Mouse (Mus musculus) central nervous system, embryonic 18 days (tissue): ENCODE data around the gene Dhrs1. TPM values are rescaled to one million over a fixed set of nuclear protein-coding genes. Genes with fewer than 3 reads are reported as not detected.

Experiments used
- polyA plus RNA-seq: library from polyadenylated mRNA; depleted of rRNA; stranded (reverse); fragments of >200 nt; gene quantifications from 2 replicates; pipeline ENCODE4 v1.2.3, GENCODE M21; 2012; rRNA removed

Gene Dhrs1
- polyA plus RNA-seq: 87.8 and 91.7 TPM in 2 replicates

GRCm38 (mm10) chr14:55745180-55745860, at the start of gene Dhrs1, which contains the start of gene Nop9:
Gene Dhrs1, minus strand, starts transcription at chr14:55745690.
Gene Nop9, plus strand, starts transcription at chr14:55745693.

DNA sequence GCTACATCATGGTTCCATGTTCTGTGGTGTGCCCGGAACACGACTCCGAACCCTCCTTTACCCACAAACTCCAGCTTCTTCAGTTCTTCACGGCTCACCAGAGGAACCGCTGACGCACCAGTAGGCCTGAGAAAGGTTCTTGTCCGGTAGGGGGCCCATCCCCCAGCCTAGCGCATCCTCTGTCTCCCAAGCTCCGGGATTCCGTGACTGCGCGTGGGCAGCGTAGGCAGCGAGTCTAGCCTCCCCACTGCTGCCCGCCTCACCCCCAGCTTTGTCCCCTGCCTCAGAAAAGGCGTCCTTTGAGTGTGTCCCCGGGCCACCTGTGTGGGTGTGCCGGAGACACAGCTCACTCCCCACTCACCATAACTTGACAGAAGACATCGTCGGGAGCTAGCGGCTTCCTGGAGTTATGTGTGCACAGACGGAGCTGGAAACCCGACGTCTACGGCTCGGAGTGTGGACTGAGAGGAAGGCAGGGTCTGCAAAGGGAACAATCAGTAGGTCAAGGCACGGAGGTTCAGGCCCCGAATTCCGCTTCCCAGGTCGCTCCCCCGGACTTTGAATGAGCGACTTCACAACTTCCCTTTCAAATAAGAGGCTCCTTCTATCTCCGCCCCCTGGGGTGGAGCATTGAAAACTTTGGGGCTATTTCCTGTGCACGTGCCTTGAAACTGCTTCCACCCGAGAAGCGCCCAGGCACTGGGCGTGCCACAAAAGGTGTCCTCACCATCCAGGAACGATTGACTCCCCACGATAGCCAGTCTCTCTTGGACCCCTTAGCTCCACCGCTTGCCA, 43.0 kb upstream of the Dhrs1 start, which contains the start of gene Ripk3:
Ripk3 (minus strand) TSS at position 610 of the 795 bp plus-strand sequence.

DNA sequence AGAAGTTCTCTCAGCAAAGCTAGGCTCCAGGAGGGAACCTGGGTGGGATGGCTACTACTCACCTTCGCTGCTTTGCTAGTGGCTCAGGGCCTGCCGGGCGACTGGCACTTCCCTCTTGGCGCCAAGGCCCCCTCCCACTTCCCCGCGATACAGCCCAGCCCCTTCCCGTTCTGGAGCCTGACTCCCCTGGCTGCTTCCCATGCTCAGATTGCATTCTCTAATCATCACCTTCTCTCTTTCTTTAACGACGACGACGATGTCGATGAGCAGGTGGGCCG, 38.4 kb upstream of the Dhrs1 start, which contains the start of gene Adcy4:
Adcy4 (minus strand) TSS at position 138 of the 278 bp plus-strand sequence.

DNA sequence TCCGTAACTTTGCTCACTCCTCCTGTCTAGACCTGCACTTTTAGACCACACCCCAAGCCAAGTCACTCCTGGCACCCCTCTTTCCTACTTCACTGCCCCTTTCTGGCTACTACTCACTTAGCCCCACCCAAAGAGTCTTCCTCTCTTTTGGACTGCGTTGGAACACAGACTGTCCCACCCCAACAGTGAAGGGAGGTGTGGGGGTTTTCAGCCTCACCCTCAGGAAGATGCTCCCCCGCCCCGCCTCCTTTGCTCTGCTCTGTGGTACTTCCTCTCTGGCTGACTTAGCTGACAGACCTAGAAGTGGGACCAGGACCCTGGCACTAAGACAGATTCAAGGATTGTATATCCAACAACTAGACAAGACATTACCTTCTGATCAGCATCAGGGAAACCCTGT, 20.2 kb upstream of the Dhrs1 start, which contains the start of gene Ltb4r1:
Ltb4r1 (plus strand) TSS at position 267 of the 400 bp plus-strand sequence.

DNA sequence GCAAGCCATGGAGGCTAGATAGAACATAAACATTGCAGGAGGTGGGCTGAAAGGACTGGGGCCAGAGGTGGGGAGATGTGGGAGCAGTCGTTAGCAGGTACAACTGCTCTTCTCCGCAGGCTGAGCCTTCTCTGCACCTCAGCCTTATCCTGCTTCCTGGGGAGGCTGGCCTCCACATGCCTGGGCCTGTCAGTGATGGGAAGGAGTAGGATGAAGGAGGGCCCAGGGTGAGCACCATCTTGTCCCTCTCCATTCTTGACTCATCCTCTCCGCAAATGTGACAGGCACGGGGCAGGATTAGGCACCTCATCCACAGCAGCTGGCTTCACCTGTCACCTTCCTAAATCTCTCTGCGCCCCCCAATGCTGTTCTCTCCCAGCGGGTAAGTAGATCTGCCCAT, 15.7 kb upstream of the Dhrs1 start, which contains the start of gene Ltb4r2:
Ltb4r2 (plus strand) TSS at position 266 of the 400 bp plus-strand sequence.

GRCm38 (mm10) chr14:55758363-55758784, 12.9 kb upstream of the Dhrs1 start, which contains the start of gene Cideb:
Gene Cideb, minus strand, starts transcription at chr14:55758458.

GRCm38 (mm10) chr14:55721700-55722437, 23.6 kb downstream of the Dhrs1 start, which contains the start of gene Rabggta:
Gene Rabggta, minus strand, starts transcription at chr14:55722263.

GRCm38 (mm10) chr14:55713729-55714122, 31.8 kb downstream of the Dhrs1 start, which contains the start of gene Tgm1:
Gene Tgm1, minus strand, starts transcription at chr14:55713926.

Other genes with a start within 250 kb of the Dhrs1 start
- gene Cpne6, start 235.2 kb downstream of the Dhrs1 start, polyA plus RNA-seq: 44.9 and 48.5 TPM in 2 replicates
- 0.96 and 1.5 TPM in 2 replicates for gene Nrl, start 220.7 kb downstream of the Dhrs1 start, polyA plus RNA-seq
- gene Pck2, start 205.4 kb downstream of the Dhrs1 start, polyA plus RNA-seq: 22.0 and 24.8 TPM in 2 replicates
- gene Dcaf11, start 185.7 kb downstream of the Dhrs1 start, polyA plus RNA-seq: 98.1 and 109 TPM in 2 replicates
- gene A730061H03Rik, start 185.3 kb downstream of the Dhrs1 start, polyA plus RNA-seq: 0.59 TPM in 1 of 2 replicates, not detected in the other
- 0.08 and 2.9 TPM in 2 replicates for gene Fitm1, start 170.1 kb downstream of the Dhrs1 start, polyA plus RNA-seq
- gene Psme1, start 167.6 kb downstream of the Dhrs1 start, polyA plus RNA-seq: 138 and 140 TPM in 2 replicates
- gene Emc9, start 160.4 kb downstream of the Dhrs1 start, polyA plus RNA-seq: 43.1 and 47.2 TPM in 2 replicates
- 76.9 and 77.8 TPM in 2 replicates for gene Psme2, start 154.6 kb downstream of the Dhrs1 start, polyA plus RNA-seq
- 21.9 and 24.7 TPM in 2 replicates for gene Rnf31, start 154.0 kb downstream of the Dhrs1 start, polyA plus RNA-seq
- 24.2 and 30.3 TPM in 2 replicates for gene Irf9, start 142.1 kb downstream of the Dhrs1 start, polyA plus RNA-seq
- 17.6 and 22.2 TPM in 2 replicates for gene Rec8, start 127.7 kb downstream of the Dhrs1 start, polyA plus RNA-seq
- gene Ipo4, start 109.7 kb downstream of the Dhrs1 start, polyA plus RNA-seq: 202 and 205 TPM in 2 replicates
- 5.1 TPM in 2 replicates for gene Gm49378, start 107.8 kb downstream of the Dhrs1 start, polyA plus RNA-seq
- gene Tm9sf1, start 101.9 kb downstream of the Dhrs1 start, polyA plus RNA-seq: 35.5 and 36.6 TPM in 2 replicates
- 1.2 and 1.4 TPM in 2 replicates for gene Tssk4, start 95.5 kb downstream of the Dhrs1 start, polyA plus RNA-seq
- 49.7 and 51.7 TPM in 2 replicates for gene Mdp1, start 85.2 kb downstream of the Dhrs1 start, polyA plus RNA-seq
- 39.3 and 44.8 TPM in 2 replicates for gene Gmpr2, start 73.7 kb downstream of the Dhrs1 start, polyA plus RNA-seq
- gene Nedd8, start 73.6 kb downstream of the Dhrs1 start, polyA plus RNA-seq: 467 and 498 TPM in 2 replicates
- gene Tinf2, start 63.9 kb downstream of the Dhrs1 start, polyA plus RNA-seq: 19.4 and 19.8 TPM in 2 replicates
- gene Tgm1, start 31.8 kb downstream of the Dhrs1 start, polyA plus RNA-seq: 0.31 and 2.6 TPM in 2 replicates
- gene Rabggta, start 23.4 kb downstream of the Dhrs1 start, polyA plus RNA-seq: 70.1 and 73.0 TPM in 2 replicates
- 18.7 and 19.3 TPM in 2 replicates for gene Nop9, start within 50 bp of the Dhrs1 start, polyA plus RNA-seq
- gene Cideb, start 12.8 kb upstream of the Dhrs1 start, polyA plus RNA-seq: 0.88 and 1.0 TPM in 2 replicates
- gene Ltb4r2, start 15.7 kb upstream of the Dhrs1 start, polyA plus RNA-seq: 0.35 and 0.48 TPM in 2 replicates
- gene Ltb4r1, start 20.3 kb upstream of the Dhrs1 start, polyA plus RNA-seq: 0.47 and 0.59 TPM in 2 replicates
- gene Adcy4, start 38.4 kb upstream of the Dhrs1 start, polyA plus RNA-seq: 2.7 and 3.0 TPM in 2 replicates
- 1.1 and 1.3 TPM in 2 replicates for gene Ripk3, start 43.2 kb upstream of the Dhrs1 start, polyA plus RNA-seq
- 9.2 and 11.3 TPM in 2 replicates for gene Nfatc4, start 77.5 kb upstream of the Dhrs1 start, polyA plus RNA-seq
- gene Nynrin, start 108.3 kb upstream of the Dhrs1 start, polyA plus RNA-seq: 11.6 and 11.8 TPM in 2 replicates
- 0.59 and 0.63 TPM in 2 replicates for gene Cbln3, start 138.7 kb upstream of the Dhrs1 start, polyA plus RNA-seq
- gene Khnyn, start 139.3 kb upstream of the Dhrs1 start, polyA plus RNA-seq: 12.2 and 12.4 TPM in 2 replicates
- 137 and 138 TPM in 2 replicates for gene Sdr39u1, start 154.6 kb upstream of the Dhrs1 start, polyA plus RNA-seq
- 1.0 and 3.2 TPM in 2 replicates for gene Cma1, start 199.0 kb upstream of the Dhrs1 start, polyA plus RNA-seq
- not detected in 2 replicates for gene Cma2, start 205.3 kb upstream of the Dhrs1 start, polyA plus RNA-seq